8 mouse cellular contexts compared by ENCODE assay signal in the genomic region with DNA sequence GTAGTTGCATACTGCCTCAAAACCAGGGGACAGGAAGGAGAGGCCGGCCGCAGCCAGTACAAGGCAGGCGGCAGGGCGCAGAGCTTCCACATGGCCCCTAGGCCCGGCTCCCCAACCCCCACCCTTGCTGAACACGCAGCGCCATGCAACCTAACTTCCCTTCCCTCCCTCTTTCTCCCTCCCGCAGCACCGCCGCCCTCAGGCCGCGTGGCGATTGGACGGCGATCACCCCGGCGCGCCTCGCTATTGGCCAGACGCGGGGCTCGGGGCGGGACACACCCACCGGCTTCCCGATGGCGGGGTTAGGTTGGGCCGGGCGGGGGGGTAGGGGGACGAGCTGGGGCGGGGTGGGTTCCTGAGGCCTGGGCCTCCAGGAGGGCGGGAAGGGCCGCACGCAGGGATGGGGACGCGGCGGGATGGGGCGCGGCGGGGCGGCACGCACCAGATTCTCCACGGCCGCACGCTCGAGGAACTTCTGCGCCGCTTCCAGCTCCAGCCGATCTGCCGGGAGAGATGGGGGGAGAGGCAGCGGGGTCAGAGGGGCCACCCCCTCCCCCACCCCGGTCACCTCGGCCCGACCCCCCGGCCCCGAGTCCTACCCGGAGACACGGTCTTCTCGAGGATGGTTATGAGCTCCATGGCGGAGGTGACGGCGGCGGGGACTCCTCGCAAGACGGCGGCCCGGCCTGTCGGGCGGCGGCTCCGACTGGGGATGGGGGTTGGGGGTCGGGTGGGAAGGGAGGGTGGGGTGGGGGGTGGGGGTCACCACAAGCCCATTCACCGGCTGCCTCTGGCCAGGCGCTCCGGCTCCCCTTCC. TPM values are rescaled to one million over a fixed set of nuclear protein-coding genes. Genes with fewer than 3 reads are reported as not detected.
DNase-seq lines count a peak whose midpoint lies in the region; ATAC-seq and TF ChIP-seq lines count a peak whose summit lies in the region.

No protein-coding gene starts in this region.

- DNase-seq in 416B (ENCODE audit: low read depth): peak; percentile 98
- peak; percentile 94 to 96 for DNase-seq in heart, adult 9 months (ENCODE audit: low spot score in 2 of 2)
- DNase-seq in monocyte, adult 2 months (ENCODE audit: low read depth in 1 of 2, low spot score in 2 of 2): peak; percentile 91 to 93
- DNase-seq in spleen, postnatal 36 days (ENCODE audit: low spot score in 2 of 2): peak; percentile 98 to 99

- H3K4me2 ChIP-seq in embryonic facial prominence, embryonic 15.5 days (replicated peaks): peak overlapping the region; percentile 78
- peak overlapping the region; percentile 54 for H3K4me2 ChIP-seq in kidney, embryonic 14.5 days (replicated peaks; ENCODE audit: low read depth, low read length)
- peak overlapping the region; percentile 75 for H3K4me2 ChIP-seq in limb, embryonic 15.5 days

- peak overlapping the region; percentile 66 for H3K9ac ChIP-seq in embryonic facial prominence, embryonic 15.5 days
- peak overlapping the region; percentile 96 for H3K9ac ChIP-seq in kidney, embryonic 14.5 days (ENCODE audit: low read depth, low read length)
- H3K9ac ChIP-seq in limb, embryonic 15.5 days: peak overlapping the region; percentile 79

- no peak for TF ChIP-seq CTCF in bone marrow, adult 2 months (IDR thresholded peaks at IDR 0.05; ENCODE audit: control insufficient read depth, insufficient read depth, low read length)

- peak; percentile 36; the same call in 1 of the 2 replicates for TF ChIP-seq POLR2A in bone marrow, adult 2 months (IDR thresholded peaks at IDR 0.05; ENCODE audit: borderline replicate concordance, control insufficient read depth, low read depth, low read length)

- peak; percentile 84 for ATAC-seq in embryonic facial prominence, embryonic 15.5 days (ENCODE audit: insufficient number of reproducible peaks, low FRiP score, low TSS enrichment, low read depth)
- peak; percentile 80 for ATAC-seq in kidney, embryonic 14.5 days (ENCODE audit: low FRiP score, low TSS enrichment)
- ATAC-seq in limb, embryonic 15.5 days (ENCODE audit: insufficient number of reproducible peaks, low FRiP score, low TSS enrichment, low read depth): peak; percentile 75

- no peaks in the 10 kb centered on the region for H3K27me3 ChIP-seq in embryonic facial prominence, embryonic 15.5 days
- no peaks in the 10 kb centered on the region for H3K27me3 ChIP-seq in kidney, embryonic 14.5 days (ENCODE audit: control insufficient read depth, insufficient read depth, low read length)
- H3K27me3 ChIP-seq in limb, embryonic 15.5 days: no peaks in the 10 kb centered on the region

- H3K27ac ChIP-seq in bone marrow, adult 2 months (ENCODE audit: control insufficient read depth, insufficient read depth, low read depth, low read length, poor library complexity): peak overlapping the region; percentile 92
- H3K27ac ChIP-seq in embryonic facial prominence, embryonic 15.5 days (replicated peaks): peak overlapping the region; percentile 97
- peak overlapping the region; percentile 98 for H3K27ac ChIP-seq in kidney, embryonic 14.5 days (ENCODE audit: low read depth, low read length)
- H3K27ac ChIP-seq in limb, embryonic 15.5 days: peak overlapping the region; percentile 96

- no peaks in the 10 kb centered on the region for H3K9me3 ChIP-seq in embryonic facial prominence, embryonic 15.5 days (replicated peaks)
- H3K9me3 ChIP-seq in kidney, embryonic 14.5 days (ENCODE audit: control insufficient read depth, low read length): no peaks in the 10 kb centered on the region
- H3K9me3 ChIP-seq in limb, embryonic 15.5 days: no peaks in the 10 kb centered on the region

- H3K4me3 ChIP-seq in bone marrow, adult 2 months (replicated peaks; ENCODE audit: control insufficient read depth, low read depth, low read length): peak overlapping the region; percentile 98
- H3K4me3 ChIP-seq in embryonic facial prominence, embryonic 15.5 days (replicated peaks): peak overlapping the region; percentile 91
- peak overlapping the region; percentile 89 for H3K4me3 ChIP-seq in kidney, embryonic 14.5 days (ENCODE audit: low read length)
- H3K4me3 ChIP-seq in limb, embryonic 15.5 days: peak overlapping the region; percentile 72

- peaks cover 39% of the 10 kb centered on the region for H3K36me3 ChIP-seq in embryonic facial prominence, embryonic 15.5 days
- H3K36me3 ChIP-seq in kidney, embryonic 14.5 days (ENCODE audit: control insufficient read depth, insufficient read depth, low read length): peaks cover 43% of the 10 kb centered on the region
- peaks cover 40% of the 10 kb centered on the region for H3K36me3 ChIP-seq in limb, embryonic 15.5 days

- under 1% methylated on average over 73 of the region's 74 CpGs for WGBS in bone marrow, adult 2 months
- under 1% methylated on average over 44 of the region's 74 CpGs for WGBS in embryonic facial prominence, embryonic 15.5 days
- under 1% methylated on average over 27 of the region's 74 CpGs for WGBS in kidney, embryonic 14.5 days
- WGBS in limb, embryonic 15.5 days: under 1% methylated on average over 74 of the region's 74 CpGs

- H3K4me1 ChIP-seq in bone marrow, adult 2 months (ENCODE audit: control insufficient read depth, insufficient read depth, low read length): no peaks in the 10 kb centered on the region; the same call in 1 of the 2 replicates
- H3K4me1 ChIP-seq in embryonic facial prominence, embryonic 15.5 days: peaks cover 28% of the 10 kb centered on the region; the same call in 1 of the 2 replicates
- peaks cover 24% of the 10 kb centered on the region for H3K4me1 ChIP-seq in kidney, embryonic 14.5 days (ENCODE audit: control insufficient read depth, insufficient read depth, low read length)
- peaks cover 32% of the 10 kb centered on the region for H3K4me1 ChIP-seq in limb, embryonic 15.5 days

RNA-seq across cellular contexts. Expression of a gene that starts 0.5 kb away (rescaled TPM):
- polyA plus RNA-seq in bone marrow, adult 2 months (2011; ENCODE audit: insufficient read depth, insufficient read length, low replicate concordance, missing spikeins): 66.4 and 67.4 TPM in 2 replicates
- 43.8 and 49.9 TPM in 2 replicates for polyA plus RNA-seq in embryonic facial prominence, embryonic 15.5 days (2015; fragmentation: Nextera tagmentation; extraction: Ambion mirVana)
- polyA plus RNA-seq in kidney, embryonic 14.5 days (2014; fragmentation: Nextera tagmentation; extraction: Ambion mirVana): 60.0 and 84.3 TPM in 2 replicates
- 42.7 and 44.3 TPM in 2 replicates for polyA plus RNA-seq in limb, embryonic 15.5 days (2015; fragmentation: Nextera tagmentation; extraction: Ambion mirVana)

RNA-seq across cellular contexts. Expression of a gene that starts 35.9 kb away (rescaled TPM):
- 6.3 and 16.6 TPM in 2 replicates for polyA plus RNA-seq in bone marrow, adult 2 months (2011; ENCODE audit: insufficient read depth, insufficient read length, low replicate concordance, missing spikeins)
- polyA plus RNA-seq in embryonic facial prominence, embryonic 15.5 days (2015; fragmentation: Nextera tagmentation; extraction: Ambion mirVana): 8.9 and 9.5 TPM in 2 replicates
- 6.0 and 6.8 TPM in 2 replicates for polyA plus RNA-seq in kidney, embryonic 14.5 days (2014; fragmentation: Nextera tagmentation; extraction: Ambion mirVana)
- polyA plus RNA-seq in limb, embryonic 15.5 days (2015; fragmentation: Nextera tagmentation; extraction: Ambion mirVana): 6.8 and 7.8 TPM in 2 replicates

Comparison
In these comparisons a context has a peak if more than half of its experiments do, and no peak if none do; other contexts are left out.
1. Peak in every context shown above with its lines: DNase-seq, ATAC-seq, H3K4me3 ChIP-seq and H3K27ac ChIP-seq.